Mouse (Mus musculus) erythroblast, embryonic 14.5 days (primary cell): ENCODE results near the gene Timm13. TPM values are rescaled to one million over a fixed set of nuclear protein-coding genes. Genes with fewer than 3 reads are reported as not detected.
A peak's percentile ranks its signal among the peaks of the same experiment; 100 is the strongest.

Experiments used
- H3K27me3 ChIP-seq: 2 replicates; pipeline ENCODE4 v1.6.1; 2012; ENCODE audit warnings: inconsistent platforms; ENCODE audit not compliant: control insufficient read depth
- H3K36me3 ChIP-seq: 2 replicates; pipeline ENCODE4 v1.6.1; 2012; ENCODE audit warnings: mild to moderate bottlenecking, inconsistent platforms; ENCODE audit not compliant: control insufficient read depth
- H3K4me1 ChIP-seq: 2 replicates; pipeline ENCODE4 v1.6.1; 2012; ENCODE audit warnings: inconsistent platforms; ENCODE audit not compliant: control insufficient read depth
- H3K4me3 ChIP-seq: replicated peaks from 2 replicates; pipeline ENCODE3; 2012; ENCODE audit warnings: moderate library complexity, mild to moderate bottlenecking, inconsistent platforms
- H3K9me3 ChIP-seq: 2 replicates; pipeline ENCODE4 v1.6.1; 2012; ENCODE audit warnings: low read length, inconsistent platforms, mixed read lengths; ENCODE audit not compliant: control insufficient read depth
- GATA1 ChIP-seq: IDR thresholded peaks from 2 replicates; pipeline ENCODE4 v1.6.1; 2012; ENCODE audit warnings: low read length, inconsistent platforms, mixed read lengths
- TAL1 ChIP-seq: IDR thresholded peaks from 3 replicates; pipeline ENCODE4 v1.6.1; 2012; ENCODE audit warnings: low read length, inconsistent platforms, mixed read lengths
- polyA plus RNA-seq: library from polyadenylated mRNA; stranded (reverse); fragments of >175 nt; gene quantifications from 2 replicates; pipeline ENCODE4 v1.2.3, GENCODE M21; 2012

The Timm13 gene
- polyA plus RNA-seq, 1 experiment = 32.1 TPM

- Histone ChIP-seq H3K36me3 (no peaks in the 10 kb centered on the region), H3K9me3 (no peaks in the 10 kb centered on the region), H3K4me3 (no peak overlapping the region), H3K4me1 (peaks cover 24% of the 10 kb centered on the region), H3K27me3 (peaks cover 58% of the 10 kb centered on the region)
- no peak for TF ChIP-seq TAL1
- no peak for TF ChIP-seq GATA1
Measured at GRCm38 (mm10) chr10:80940988-80941347, 40.2 kb upstream of the Timm13 start.

GRCm38 (mm10) chr10:80940320-80940987 is 39.7 kb upstream of the Timm13 start:
- Histone ChIP-seq H3K36me3 (no peaks in the 10 kb centered on the region), H3K27me3 (peaks cover 63% of the 10 kb centered on the region), H3K4me1 (peaks cover 24% of the 10 kb centered on the region), H3K4me3 (no peak overlapping the region), H3K9me3 (no peaks in the 10 kb centered on the region)
- no peak for TF ChIP-seq GATA1
- no peak for TF ChIP-seq TAL1

GRCm38 (mm10) chr10:80939671-80940070 is 38.9 kb upstream of the Timm13 start:
- peaks cover 24% of the 10 kb centered on the region for H3K4me1 ChIP-seq
- no peaks in the 10 kb centered on the region for H3K9me3 ChIP-seq
- H3K4me3 ChIP-seq = peak overlapping the region; percentile 47
- peaks cover 71% of the 10 kb centered on the region for H3K27me3 ChIP-seq
- H3K36me3 ChIP-seq = no peaks in the 10 kb centered on the region
- no peak for TF ChIP-seq GATA1
- TF ChIP-seq TAL1 = no peak

- peaks cover 24% of the 10 kb centered on the region for H3K4me1 ChIP-seq
- H3K27me3 ChIP-seq = peaks cover 78% of the 10 kb centered on the region
- H3K36me3 ChIP-seq = no peaks in the 10 kb centered on the region
- no peak overlapping the region for H3K4me3 ChIP-seq
- H3K9me3 ChIP-seq = no peaks in the 10 kb centered on the region
- no peak for TF ChIP-seq GATA1
- TF ChIP-seq TAL1 = no peak
Measured at GRCm38 (mm10) chr10:80938831-80939550, 38.2 kb upstream of the Timm13 start.

DNA sequence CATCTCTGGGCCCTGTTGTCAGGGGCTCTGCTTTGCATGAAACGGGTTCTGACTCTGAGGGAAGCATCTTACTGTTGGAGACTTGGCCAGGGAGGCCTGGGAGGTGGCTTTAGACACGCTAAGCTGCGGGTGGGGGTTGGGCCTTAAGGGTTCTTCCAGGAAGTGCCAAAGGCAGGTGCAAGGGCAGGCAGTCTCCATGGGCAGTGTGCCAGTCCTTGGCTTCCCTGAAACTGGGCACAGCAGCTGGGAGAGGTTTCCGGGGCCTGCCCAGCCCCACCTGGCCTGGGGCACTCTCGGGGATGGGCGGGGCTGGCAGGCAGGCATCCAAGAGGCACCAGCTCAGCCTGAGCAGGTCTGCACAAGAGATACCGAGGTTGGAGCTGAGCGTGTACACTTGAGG is 36.9 kb upstream of the Timm13 start:
- no peaks in the 10 kb centered on the region for H3K36me3 ChIP-seq
- peaks cover 32% of the 10 kb centered on the region for H3K4me1 ChIP-seq
- H3K27me3 ChIP-seq = peaks cover 88% of the 10 kb centered on the region
- H3K9me3 ChIP-seq = no peaks in the 10 kb centered on the region
- TF ChIP-seq TAL1 (no peak), GATA1 (no peak)
- no peak overlapping the region for H3K4me3 ChIP-seq

DNA sequence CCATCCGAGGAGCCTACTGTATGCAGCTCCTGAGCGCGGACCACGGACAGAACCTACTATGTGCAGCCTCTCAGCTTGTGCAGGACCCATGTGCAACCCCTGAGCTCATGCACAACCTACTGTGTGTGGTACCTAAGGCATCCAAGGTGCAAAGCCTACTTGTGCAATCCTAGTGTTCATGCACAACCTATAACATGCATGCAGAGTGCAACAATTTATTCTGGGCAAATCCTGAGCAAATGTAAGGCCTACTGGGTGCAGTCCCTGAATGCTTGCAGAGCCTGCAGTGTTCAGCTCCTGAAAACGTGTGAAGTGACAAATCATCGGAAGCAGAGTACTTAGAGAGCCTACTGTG is 36.0 kb upstream of the Timm13 start:
- Histone ChIP-seq H3K27me3 (peaks cover 96% of the 10 kb centered on the region), H3K36me3 (no peaks in the 10 kb centered on the region), H3K9me3 (peaks cover 3% of the 10 kb centered on the region; the same call in 1 of the 2 replicates), H3K4me3 (no peak overlapping the region), H3K4me1 (peaks cover 40% of the 10 kb centered on the region)
- TF ChIP-seq TAL1 (no peak), GATA1 (no peak)

DNA sequence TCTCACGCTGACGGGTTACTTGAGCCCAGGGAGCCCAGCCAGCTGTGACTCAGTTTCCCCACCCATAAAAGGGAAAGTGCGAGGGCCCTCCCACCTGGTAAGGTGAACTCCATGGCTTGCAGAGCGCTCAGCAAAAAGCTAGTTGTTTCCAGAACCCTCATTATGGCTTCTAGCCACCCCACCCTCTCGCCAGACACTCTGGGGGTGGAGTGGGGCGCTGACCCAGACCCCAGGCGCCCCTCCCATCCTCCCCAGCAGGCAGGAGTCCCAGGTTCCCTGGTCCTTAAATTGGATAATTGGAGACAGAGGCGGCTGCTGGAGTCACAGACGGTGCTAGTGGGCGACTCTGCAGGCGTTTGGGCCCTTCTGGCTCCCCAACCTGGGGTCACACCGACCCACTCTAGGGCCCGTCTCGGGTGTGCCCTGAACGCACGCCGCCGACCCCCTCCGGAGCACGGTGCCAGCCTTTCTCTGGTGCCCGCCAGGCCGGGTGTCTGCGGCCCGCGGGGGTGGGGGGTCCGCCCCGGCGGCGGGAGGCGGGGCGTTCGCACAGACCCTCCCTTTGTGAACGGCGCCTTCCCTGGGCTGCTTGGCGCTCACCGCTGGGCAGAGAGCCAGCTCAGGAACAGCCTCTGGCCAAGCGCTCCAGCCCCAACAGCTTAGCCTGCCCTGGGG is 35.5 kb upstream of the Timm13 start:
- H3K4me1 ChIP-seq = peaks cover 43% of the 10 kb centered on the region
- TF ChIP-seq GATA1 (no peak), TAL1 (no peak)
- H3K4me3 ChIP-seq = no peak overlapping the region
- H3K27me3 ChIP-seq = peaks cover 100% of the 10 kb centered on the region
- H3K9me3 ChIP-seq = peaks cover 4% of the 10 kb centered on the region; the same call in 1 of the 2 replicates
- H3K36me3 ChIP-seq = no peaks in the 10 kb centered on the region

DNA sequence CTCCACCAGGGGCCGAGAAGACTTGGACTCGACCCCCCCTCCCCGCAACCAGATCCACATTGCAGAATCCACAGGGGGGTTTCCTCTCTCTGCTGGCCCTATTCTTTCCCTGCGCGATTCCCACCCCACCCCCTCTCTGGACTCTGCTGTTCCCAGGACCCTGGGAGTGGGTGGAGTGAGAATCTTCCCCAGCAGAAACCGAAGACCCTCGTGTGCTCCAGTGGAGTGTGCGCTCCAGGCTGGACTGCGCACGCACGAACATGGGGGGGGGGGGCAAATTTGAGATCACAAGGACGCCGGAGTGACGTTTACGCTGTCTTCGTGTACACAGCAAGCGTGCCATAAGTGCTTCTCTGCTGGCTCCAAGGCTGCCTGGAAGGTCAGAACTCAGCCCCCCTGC is 34.9 kb upstream of the Timm13 start:
- H3K36me3 ChIP-seq = no peaks in the 10 kb centered on the region
- peaks cover 8% of the 10 kb centered on the region; the same call in 1 of the 2 replicates for H3K9me3 ChIP-seq
- H3K4me1 ChIP-seq = peaks cover 46% of the 10 kb centered on the region
- H3K27me3 ChIP-seq = peaks cover 100% of the 10 kb centered on the region
- no peak overlapping the region for H3K4me3 ChIP-seq
- no peak for TF ChIP-seq TAL1
- no peak for TF ChIP-seq GATA1

DNA sequence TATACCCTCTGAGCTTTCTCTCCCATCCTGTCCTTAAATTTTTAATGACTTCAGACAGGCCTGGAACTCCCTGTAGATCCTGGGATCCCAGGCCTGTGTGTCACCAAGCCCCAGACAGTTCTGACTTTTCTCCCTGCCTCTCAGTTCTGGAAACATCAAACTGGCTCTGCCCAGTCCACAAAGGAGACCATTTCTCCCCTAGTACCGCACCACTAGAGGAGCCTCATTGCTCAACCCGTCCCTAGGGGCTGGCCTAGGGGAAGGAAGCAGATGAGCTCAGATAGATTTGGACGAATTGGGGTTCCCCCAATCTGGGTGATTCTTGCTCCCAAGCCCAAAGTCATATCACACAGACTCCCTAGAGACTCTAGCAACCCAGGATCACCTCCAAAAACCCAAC is 34.5 kb upstream of the Timm13 start:
- Histone ChIP-seq H3K4me3 (no peak overlapping the region), H3K4me1 (peaks cover 46% of the 10 kb centered on the region), H3K36me3 (no peaks in the 10 kb centered on the region), H3K27me3 (peaks cover 100% of the 10 kb centered on the region), H3K9me3 (peaks cover 10% of the 10 kb centered on the region; the same call in 1 of the 2 replicates)
- no peak for TF ChIP-seq GATA1
- TF ChIP-seq TAL1 = no peak
